Mouse (Mus musculus) retina, embryonic 14.5 days (tissue): ENCODE data around the gene Tiparp.

Experiments used
- DNase-seq: peaks from one replicate; pipeline ENCODE4 v3.0.0-alpha.2; 2015; ENCODE audit warnings: low spot score

Tiparp gene

GRCm38 (mm10) chr3:65585291-65585690 is 57.1 kb downstream of the Tiparp start:
- DNase-seq: no peak

- DNase-seq: no peak
Observed at GRCm38 (mm10) chr3:65585823-65586482, 57.7 kb downstream of the Tiparp start.

DNA sequence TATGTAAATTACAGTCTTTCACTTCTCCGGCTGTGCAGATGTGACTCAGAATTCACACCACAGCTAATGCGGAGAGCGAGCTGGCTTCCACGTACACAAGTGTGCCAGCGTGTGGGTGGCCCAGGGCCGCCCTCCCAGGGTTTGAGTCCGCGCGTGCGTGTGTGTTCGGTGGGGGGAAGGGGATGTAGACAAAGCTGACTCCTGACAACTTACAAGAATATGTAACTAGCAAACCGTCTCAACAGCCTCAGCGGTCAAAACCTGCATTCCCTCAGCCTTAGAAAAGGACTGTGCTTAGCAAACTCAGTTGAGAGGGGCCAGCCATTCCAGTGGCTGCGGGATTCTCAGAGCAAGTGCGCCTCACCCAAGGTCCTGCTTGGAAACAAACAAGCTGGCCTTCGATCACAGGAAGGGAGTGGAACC is 58.3 kb downstream of the Tiparp start:
- DNase-seq: peak; percentile 61

GRCm38 (mm10) chr3:65586966-65587365 is 58.8 kb downstream of the Tiparp start:
- peak; percentile 38 for DNase-seq

DNA sequence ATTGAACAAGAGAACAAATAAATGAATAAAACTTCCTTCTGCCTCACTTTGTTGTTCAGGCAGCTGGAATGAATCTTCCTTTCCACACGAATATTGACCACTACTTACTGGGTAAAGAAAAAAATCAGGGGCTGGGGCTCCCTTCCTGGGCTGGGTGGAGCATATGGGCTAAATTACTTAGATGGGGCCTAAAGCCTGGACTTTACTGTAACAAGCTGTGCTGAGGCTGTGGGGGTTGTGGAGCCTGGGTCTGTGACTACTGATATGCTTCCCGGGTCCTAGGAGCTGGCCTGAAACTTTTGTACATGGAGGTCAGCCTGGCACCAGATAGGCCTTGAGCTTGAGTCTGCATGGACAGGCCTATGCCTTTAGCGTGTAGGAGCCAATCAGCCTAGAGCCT is 60.2 kb downstream of the Tiparp start:
- DNase-seq: no peak

DNA sequence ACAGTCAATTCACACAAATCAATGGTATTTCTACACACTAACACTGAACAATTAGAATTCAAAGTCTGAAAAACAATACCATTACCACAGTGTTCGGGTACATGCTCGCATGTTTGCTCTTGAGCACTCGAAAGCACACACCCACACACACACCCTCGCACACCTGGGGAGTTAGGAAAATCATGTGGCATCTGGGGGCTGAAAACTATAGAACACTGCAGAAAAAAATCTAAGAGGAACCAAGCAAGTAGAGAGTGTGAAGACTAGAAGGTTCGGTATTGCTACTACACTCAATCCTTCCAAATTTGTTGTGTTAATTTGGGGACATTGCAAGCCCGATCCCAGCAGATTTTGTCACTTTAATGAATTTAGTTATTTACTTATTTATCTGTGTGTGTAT is 64.6 kb downstream of the Tiparp start:
- no peak for DNase-seq

DNA sequence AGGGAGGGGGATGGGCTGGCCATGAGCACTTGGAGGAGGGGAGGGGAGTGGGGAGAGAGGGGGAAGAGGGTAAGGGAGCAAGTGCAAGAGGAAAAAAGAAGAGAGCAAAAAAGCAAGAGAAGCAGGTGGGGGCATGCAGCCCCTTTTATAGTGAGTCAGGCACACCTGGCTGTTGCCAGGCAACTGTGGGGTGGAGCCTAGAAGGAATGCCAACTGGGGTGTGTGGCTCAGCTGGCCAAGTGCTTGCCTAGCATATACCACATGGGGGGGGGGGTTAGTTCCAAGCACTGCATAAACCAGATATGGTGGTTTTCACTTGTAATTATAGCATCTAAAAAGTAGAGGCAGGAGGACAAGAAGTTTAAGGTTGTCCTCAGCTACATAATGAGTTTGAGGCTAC is 66.3 kb downstream of the Tiparp start:
- DNase-seq: no peak

DNA sequence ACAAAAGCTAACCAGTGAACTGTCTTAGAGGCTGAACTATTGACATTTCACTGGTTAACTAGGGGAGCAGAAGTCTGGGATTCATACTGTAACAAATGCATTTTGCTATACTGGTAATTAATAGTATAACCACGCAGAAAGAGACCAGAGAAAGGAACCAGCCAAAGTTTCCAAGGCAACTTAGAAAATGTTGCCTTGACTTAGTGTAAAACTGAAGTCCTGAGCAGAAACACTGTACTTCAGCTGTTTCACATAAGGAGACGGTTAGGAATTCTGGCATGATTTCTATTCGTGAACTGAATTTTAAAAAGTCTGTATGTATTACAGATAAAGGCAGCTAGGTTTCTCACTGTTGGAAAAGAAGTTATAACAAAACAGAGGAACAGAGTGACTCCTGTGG is 67.0 kb downstream of the Tiparp start:
- no peak for DNase-seq

DNA sequence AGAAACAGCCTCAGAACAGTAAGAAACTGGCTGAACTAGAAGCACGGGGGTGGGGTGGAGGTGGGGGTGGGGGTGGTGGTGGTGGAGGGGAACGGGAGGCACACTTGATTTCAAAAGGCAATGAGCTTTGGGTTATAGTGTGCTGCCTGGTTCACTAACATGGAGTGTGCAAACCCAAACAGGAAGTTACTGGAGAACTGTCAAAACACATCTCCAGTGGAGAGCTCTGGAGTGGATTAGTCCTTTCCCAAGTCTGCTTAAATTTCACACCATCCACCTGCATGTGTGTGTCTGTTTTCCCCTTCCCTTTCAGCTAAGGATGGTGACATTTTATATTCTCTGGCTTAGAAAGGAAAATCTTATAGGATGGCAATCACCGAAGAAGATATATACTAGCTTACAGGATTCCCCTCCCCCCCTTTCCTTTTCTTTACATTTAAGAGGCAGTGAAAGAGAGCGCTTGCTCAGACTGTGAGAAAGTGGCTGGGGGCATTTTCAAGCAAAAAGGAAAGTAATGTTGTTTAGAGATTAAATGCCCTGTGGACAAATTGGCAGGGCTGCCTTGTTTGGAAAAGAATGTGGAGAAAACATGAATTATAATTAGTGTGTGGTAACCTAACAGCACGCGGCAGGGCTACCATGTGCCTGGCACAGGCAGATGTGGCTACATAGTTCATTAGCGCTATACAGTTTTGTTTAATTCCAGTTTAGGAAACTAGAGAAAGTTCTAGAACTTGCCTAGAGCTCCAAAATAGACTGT is 70.0 kb downstream of the Tiparp start:
- no peak for DNase-seq

GRCm38 (mm10) chr3:65599151-65599550 is 70.9 kb downstream of the Tiparp start:
- DNase-seq: no peak

DNA sequence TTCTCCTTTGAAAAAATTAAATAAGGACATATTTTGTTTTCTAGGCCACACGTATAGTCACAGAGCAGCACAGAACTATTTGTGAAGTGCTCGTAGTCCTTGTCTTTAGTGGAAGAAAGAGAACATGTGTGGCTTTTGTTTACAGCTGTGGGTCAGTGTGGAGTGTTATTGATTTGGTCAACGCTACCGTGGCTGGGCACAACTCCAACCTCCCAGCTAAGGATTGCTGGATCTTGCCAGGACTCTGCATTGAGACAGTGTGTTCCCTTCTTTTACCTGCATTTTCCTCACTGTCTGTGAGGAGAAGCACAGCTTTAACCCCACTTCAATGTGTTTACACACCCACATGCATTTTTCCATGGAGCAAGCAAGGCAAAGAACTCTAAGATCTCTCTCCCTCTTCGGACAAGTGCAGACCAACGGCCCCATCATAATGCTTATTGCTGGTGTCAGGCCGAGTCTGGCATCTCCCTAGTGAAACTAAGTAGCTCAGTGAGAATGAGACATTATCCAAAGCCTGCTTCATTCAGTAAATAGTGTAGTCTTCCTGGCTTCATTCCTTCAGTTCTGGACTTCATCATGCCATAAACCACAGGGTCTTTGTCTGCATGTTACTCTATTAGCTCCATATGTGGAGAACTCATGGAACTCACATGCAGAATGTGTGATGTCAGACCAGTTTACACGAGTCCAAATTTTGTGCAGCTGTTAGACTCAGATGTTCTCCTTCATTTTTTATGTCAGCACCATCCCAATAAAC is 73.3 kb downstream of the Tiparp start:
- DNase-seq: no peak

DNA sequence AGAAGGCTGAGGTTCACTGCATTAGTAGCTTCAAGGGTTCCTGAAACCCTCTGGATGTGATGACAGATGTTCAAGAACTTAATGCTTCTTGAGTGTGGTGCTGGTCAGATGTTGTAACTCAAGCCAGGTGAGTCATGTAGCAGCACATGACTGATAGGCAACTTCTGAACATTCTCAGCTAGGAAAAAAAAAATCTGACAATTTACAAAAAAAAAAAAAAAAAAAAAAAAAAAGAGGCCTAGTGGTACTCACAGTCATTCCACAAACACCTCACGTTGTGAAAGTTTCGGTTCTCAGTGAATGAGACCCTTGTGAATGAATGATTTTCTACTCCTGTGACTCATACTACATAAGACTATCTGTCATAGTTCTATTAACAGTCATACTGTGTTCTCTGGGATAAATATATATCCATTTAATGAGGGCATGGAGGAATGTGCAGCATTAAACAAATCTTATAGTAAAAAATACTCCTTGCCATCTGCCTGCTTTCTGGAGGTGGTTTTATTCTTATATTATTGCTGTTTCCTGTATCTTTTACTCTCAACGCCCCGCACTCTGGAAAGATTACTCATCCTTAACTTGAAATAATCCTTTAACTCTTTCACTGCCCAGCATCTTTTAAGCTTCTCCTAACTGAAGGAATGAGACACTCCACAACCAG is 75.3 kb downstream of the Tiparp start:
- DNase-seq: no peak
